Mouse (Mus musculus) testis, adult 2 months (tissue): ENCODE measurements around the gene Cd200.

Source experiments
- CTCF ChIP-seq: fragments of 200-500 bp; IDR thresholded peaks from 2 replicates; pipeline ENCODE4 v1.5.1; 2012; ENCODE audit warnings: low read depth, mild to moderate bottlenecking, inconsistent platforms, low read length, moderate library complexity; ENCODE audit not compliant: control insufficient read depth, insufficient read depth, insufficient replicate concordance
- POLR2A ChIP-seq: fragments of 200-500 bp; IDR thresholded peaks from 2 replicates; pipeline ENCODE4 v1.6.1; 2012; ENCODE audit warnings: low read depth, mild to moderate bottlenecking, inconsistent platforms, low read length, moderate library complexity; ENCODE audit not compliant: control insufficient read depth

GRCm38 (mm10) chr16:45378959-45379358 is 29.9 kb downstream of the Cd200 start:
- TF ChIP-seq CTCF (no peak), POLR2A (no peak)
